Mouse (Mus musculus) adrenal gland, postnatal 25 days (tissue): ENCODE measurements around the gene Adcy6. TPM values are rescaled to one million over a fixed set of nuclear protein-coding genes. Genes with fewer than 3 reads are reported as not detected.

ENCODE experiments used
- DNase-seq: peaks from one replicate; pipeline ENCODE4 v3.0.0; 2021; ENCODE audit warnings: mixed read lengths
- long read RNA-seq: library from polyadenylated mRNA; stranded (forward); transcript quantifications from one replicate; pipeline ENCODE4 v2.0.0, GENCODE M21; 2021
- total RNA-seq: library from RNA; stranded (reverse); gene quantifications from 2 replicates; pipeline ENCODE4 v1.2.3, GENCODE M21; 2021

Adcy6 gene
- total RNA-seq = 42.7 and 48.9 TPM in 2 replicates
- long read RNA-seq, partial matches to known transcripts = 6 of 13 reads
- long read RNA-seq, other reads (novel, unspliced or antisense) = 6 of 13 reads

GRCm38 (mm10) chr15:98609331-98610130, at the start of gene Adcy6:
TSS of gene Adcy6 (minus strand) at chr15:98610076.
- DNase-seq = peak; percentile 80

- no peak for DNase-seq
These were observed 47.3 kb upstream of the Adcy6 start for GRCm38 (mm10) chr15:98656982-98657751.

DNA sequence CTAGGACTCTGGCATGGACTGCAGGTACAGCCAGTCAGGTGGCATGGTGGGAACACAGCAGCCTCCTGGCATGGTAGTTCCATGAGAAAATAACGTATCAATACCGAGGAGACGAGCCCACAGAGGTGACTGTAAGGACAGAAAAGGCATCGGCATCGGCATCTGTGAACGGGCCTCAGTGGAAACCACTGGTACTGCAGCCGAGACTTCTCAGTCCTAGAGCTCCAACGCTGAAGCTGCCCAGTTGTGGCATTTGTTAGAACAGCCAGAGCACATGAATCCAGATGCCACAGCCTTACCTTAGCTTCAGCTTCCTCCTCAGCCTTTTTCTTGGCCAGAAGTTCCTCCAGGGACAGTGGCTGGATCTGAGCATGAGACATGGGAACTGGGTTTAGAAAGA, 42.3 kb upstream of the Adcy6 start:
- DNase-seq = no peak

GRCm38 (mm10) chr15:98651431-98651830, 41.6 kb upstream of the Adcy6 start:
- DNase-seq = no peak

DNA sequence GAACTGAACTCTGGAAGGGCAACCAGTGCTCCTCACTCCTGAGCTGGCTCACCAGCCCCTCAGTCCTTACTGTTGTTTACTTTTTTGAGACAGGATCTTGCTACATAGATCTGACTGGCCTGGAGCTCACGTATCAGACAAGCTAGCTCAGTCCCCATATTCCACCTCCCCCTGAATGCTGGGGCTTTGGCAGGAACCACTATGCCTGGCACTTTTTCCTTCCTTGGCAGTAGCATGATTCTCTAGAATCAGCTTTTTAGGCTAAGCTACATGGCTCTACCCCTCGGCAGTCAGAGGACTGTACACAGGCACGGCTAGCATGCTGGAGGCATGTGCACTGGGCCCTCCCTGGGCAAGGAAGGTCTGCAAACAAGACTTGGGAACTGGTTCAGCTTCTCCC, 38.2 kb upstream of the Adcy6 start:
- no peak for DNase-seq

DNA sequence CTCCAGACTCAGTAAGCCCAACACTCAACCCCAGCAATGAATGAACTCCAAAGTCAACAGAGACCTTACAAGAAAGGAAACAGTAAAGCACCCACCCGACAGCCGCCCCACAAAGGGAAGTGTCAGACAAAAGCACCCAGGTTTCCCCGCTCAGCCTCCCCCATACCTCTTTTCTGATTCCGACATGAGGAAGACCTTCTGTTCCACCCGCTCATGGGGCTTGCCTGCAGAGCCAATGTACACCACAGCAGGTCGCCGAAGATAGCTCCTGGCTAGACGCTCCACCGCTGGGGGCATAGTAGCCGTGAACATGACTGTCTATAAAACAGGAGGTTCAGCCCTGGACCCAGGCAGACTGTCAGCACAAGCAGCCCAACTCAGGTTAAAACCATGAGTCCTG, 37.4 kb upstream of the Adcy6 start:
- DNase-seq = no peak

GRCm38 (mm10) chr15:98646737-98647136, 36.9 kb upstream of the Adcy6 start:
- no peak for DNase-seq

GRCm38 (mm10) chr15:98645057-98646026, 35.5 kb upstream of the Adcy6 start:
- no peak for DNase-seq

GRCm38 (mm10) chr15:98644406-98644805, 34.5 kb upstream of the Adcy6 start:
- no peak for DNase-seq

DNA sequence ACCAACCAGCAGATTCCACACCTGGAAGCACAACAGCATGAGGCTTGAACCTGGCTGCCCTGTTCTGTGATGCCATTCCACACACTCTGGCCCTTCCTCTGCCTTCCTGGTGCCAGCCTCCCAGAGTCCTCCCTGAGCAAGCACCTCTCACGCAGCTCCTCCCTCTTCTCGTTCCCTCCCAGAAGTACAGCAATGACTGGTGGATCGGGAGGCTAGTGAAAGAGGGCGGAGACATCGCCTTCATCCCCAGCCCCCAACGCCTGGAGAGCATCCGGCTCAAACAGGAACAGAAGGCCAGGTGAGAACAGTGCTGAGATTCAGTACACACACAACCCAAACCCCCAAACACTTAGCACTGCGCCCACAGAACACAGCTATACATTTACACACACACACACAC, 30.3 kb upstream of the Adcy6 start:
- no peak for DNase-seq

GRCm38 (mm10) chr15:98637155-98637554, 27.3 kb upstream of the Adcy6 start:
- no peak for DNase-seq

GRCm38 (mm10) chr15:98636517-98636916, 26.6 kb upstream of the Adcy6 start:
- DNase-seq = no peak

DNA sequence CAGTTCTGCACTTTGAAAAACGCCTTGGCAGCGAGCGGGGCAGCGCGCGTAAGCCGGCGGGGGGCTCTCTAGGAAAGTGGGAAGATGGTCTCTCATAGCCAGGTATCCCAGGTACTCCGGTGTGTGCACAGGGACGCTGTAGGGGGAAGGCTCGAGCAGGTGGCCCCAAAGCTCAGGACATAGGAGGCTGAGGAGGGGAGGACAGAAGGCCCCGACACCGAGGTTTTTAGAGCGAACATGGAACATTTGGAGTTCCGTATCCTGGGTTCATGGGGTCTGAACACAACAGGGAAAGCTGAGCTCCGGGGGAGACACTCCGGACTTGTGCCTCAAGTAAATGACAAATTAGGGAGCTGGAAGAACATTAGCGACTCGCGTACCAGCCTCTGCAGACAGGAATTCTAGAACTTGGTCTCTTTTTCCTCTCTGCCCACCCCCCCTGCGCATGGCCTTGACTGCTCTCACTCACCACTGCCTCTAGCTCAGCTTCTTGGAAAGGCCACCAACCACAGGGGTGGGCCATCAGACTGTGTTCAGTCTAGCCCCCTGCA, 25.5 kb upstream of the Adcy6 start:
- DNase-seq = peak; percentile 40

DNA sequence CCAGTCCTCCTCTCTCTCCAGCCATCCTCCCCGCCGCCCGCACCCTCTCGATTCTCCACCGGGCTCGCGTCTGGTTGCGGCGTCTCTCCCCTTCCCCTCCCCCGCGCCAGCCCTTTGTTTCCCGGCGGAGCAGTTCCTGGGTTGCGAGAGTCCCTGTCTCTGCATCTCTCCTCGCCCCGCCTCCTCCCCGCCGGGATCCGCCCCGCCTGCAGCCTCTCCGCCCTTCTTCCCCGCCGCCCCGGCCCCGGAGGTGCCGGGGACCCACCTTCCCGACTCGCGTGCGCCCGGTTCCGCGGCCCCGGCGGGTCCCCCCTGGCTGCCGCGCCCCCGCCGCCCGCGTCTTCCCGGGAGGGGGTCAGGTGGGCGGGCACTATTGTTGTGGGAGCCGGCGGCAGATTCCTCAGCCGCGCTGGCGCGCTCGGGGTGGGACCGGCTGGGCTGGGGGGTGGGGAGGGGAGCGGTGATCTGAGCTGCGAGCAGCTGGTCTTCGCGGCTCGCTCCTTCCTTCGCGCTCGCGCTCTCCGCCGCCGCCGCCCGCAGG, 24.7 kb upstream of the Adcy6 start:
- DNase-seq = peak; percentile 87

- no peak for DNase-seq
These were observed 24.1 kb upstream of the Adcy6 start for GRCm38 (mm10) chr15:98633822-98634470.

GRCm38 (mm10) chr15:98632921-98633320, 23.0 kb upstream of the Adcy6 start:
- no peak for DNase-seq

DNA sequence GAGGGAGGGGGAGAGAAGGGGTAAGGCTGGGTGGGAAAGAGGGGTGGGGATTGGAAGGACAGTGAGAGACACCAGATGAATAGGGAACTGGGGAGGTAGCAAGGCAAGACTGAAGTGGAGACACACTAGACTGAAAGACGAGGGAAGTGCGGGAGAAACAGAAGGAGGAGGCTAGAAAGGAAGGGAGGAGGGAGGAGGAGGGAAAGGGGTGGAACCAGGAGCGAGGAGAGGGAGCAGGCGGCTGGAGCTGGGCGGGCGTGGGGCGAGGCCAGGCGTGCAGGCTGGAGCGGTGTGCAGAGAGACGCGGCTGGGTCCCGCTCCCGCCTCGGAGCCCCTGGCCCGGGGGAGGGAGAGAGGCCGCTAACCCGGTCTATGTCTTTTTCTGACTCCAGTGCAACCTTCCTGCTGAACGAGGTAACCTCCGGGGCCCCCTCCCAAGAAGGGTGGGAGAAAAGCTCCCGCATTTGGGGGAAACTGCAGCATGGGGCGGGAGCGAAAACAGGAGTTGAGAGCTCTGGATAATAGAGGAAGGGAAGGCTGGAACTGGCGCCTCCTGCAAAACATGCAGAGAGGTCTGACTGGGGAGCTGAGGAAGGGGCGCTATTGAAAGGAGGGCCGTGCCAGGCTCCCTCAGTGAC, 22.4 kb upstream of the Adcy6 start:
- DNase-seq = peak; percentile 75

- DNase-seq = peak; percentile 66
These were observed 21.6 kb upstream of the Adcy6 start for GRCm38 (mm10) chr15:98631493-98631892.

DNA sequence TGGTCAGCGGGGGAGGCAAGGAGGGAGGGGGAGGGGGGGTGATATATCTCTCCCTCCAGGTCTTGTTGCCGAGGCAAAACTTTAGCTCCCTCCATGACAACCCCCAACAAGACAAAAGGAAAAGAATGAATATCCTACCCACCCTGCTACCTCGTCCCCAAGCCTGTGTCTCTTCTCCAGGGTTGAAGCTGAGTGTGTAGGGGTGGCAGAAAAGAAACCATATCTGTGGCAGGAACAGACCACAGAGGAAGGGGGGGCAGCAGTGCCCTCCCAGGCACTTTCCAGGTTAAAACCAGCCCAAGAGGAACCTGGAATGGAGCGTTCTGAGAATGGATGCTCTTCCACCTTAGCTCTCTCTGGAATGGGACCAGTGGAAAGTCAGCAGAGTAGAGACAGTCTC, 20.7 kb upstream of the Adcy6 start, which contains the start of gene Cacnb3:
Gene Cacnb3, plus strand, starts transcription at position 301 of the 400 bp plus-strand sequence.
- DNase-seq = no peak

GRCm38 (mm10) chr15:98629464-98629863, 19.6 kb upstream of the Adcy6 start:
- no peak for DNase-seq
